Mouse (Mus musculus) hindbrain, embryonic 14.5 days (tissue): Measurements from ENCODE around the gene Lypd4. TPM values are rescaled to one million over a fixed set of nuclear protein-coding genes. Genes with fewer than 3 reads are reported as not detected.

Source experiments
- ATAC-seq: fragments of 200-750 bp; cut with Nextera tagmentation; 2 replicates; pipeline ENCODE4 v1.8.0; 2017; ENCODE audit warnings: moderate number of reproducible peaks, mild to moderate bottlenecking, moderate TSS enrichment, moderate library complexity; ENCODE audit not compliant: low FRiP score
- DNase-seq: peaks from one replicate; pipeline ENCODE4 v3.0.0-alpha.2; 2015; ENCODE audit warnings: low spot score
- H3K27ac ChIP-seq: fragments of 300-500 bp; sonication (generic); 2 replicates; pipeline ENCODE4 v1.5.1; 2014; ENCODE audit warnings: mild to moderate bottlenecking, moderate library complexity
- H3K27me3 ChIP-seq: fragments of 300-500 bp; sonication (generic); 2 replicates; pipeline ENCODE4 v1.6.1; 2014; ENCODE audit warnings: mild to moderate bottlenecking, low read length, mixed read lengths; ENCODE audit not compliant: control insufficient read depth, insufficient read depth
- H3K36me3 ChIP-seq: fragments of 300-500 bp; sonication (generic); replicated peaks from 2 replicates; pipeline ENCODE4 v1.6.1; 2014; ENCODE audit not compliant: control insufficient read depth, insufficient read depth
- H3K4me1 ChIP-seq: fragments of 300-500 bp; sonication (generic); replicated peaks from 2 replicates; pipeline ENCODE4 v1.6.1; 2014; ENCODE audit warnings: antibody characterized with exemption, low read length, mixed read lengths; ENCODE audit not compliant: control insufficient read depth, insufficient read depth
- H3K4me2 ChIP-seq: fragments of 300-500 bp; sonication (generic); replicated peaks from 2 replicates; pipeline ENCODE4 v1.6.1; 2014; ENCODE audit warnings: mild to moderate bottlenecking, moderate library complexity
- H3K4me3 ChIP-seq: fragments of 300-500 bp; sonication (generic); replicated peaks from 2 replicates; pipeline ENCODE4 v1.5.1; 2014; ENCODE audit warnings: mild to moderate bottlenecking, low read length
- H3K9ac ChIP-seq: fragments of 300-500 bp; sonication (generic); 2 replicates; pipeline ENCODE4 v1.6.1; 2014
- H3K9me3 ChIP-seq: fragments of 300-500 bp; sonication (generic); 2 replicates; pipeline ENCODE4 v1.6.1; 2016; ENCODE audit warnings: low read length; ENCODE audit not compliant: control insufficient read depth
- WGBS: fragments of 180-500 bp; shearing (Covaris S2); extraction: QIAGEN DNeasy Blood & Tissue Kit; methylation state at CpG from one replicate; pipeline ENCODE4 v1.1.7; 2014; 5-methylcytosine and 5-hydroxymethylcytosine counted together
- polyA plus RNA-seq: library from polyadenylated mRNA; unstranded; fragments of >200 nt; fragmentation: Nextera tagmentation; extraction: Ambion mirVana; gene quantifications from 2 replicates; pipeline ENCODE4 v1.2.1, GENCODE M21; 2014

Gene Lypd4
- polyA plus RNA-seq, 1 experiment from 2014 or later: not detected

DNA sequence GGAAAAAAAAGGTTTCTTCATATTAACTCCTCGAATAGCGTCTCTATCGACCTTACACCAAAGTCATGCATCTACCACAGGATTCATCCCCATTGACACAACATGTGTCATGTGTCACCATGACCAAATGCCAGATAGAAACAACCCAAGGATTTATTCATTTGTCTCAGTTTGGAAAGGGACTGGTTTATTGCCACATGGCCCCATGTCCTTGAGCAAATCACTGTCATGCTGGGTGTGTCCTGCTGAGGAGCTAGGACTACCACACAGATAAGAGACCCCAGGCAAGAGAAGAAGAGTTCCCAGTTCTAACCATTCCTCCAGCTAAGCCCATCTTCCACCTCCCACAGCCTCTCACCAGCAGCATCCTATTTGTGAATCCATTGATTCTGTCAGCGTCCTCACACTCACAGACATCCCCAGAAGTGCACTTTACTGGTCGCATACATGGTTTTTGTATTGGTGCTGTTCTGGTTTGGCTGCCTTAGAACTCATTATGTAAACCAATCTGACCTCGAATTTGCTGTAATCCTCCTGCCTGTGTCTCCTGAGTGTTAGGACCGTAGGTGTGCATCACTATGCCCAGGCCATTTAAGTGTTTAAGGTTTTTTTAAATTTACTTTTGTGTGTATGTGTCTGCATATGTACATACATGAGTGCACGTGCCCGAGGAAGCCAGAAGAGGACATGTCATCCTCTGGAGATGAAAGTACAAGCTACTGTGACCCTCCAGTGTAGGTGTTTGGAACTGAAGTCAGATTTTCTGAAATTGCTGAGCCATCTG, 12.9 kb upstream of the Lypd4 start:
- DNase-seq (no peak), ATAC-seq (no peak)
- no peak overlapping the region for H3K4me2 ChIP-seq
- no peak overlapping the region for H3K9ac ChIP-seq
- 94% methylated on average over 9 of the region's 9 CpGs for WGBS
- H3K4me1 ChIP-seq: peaks cover 17% of the 10 kb centered on the region
- H3K9me3 ChIP-seq: no peaks in the 10 kb centered on the region
- H3K27ac ChIP-seq: no peak overlapping the region
- no peaks in the 10 kb centered on the region for H3K27me3 ChIP-seq
- H3K36me3 ChIP-seq: peaks cover 23% of the 10 kb centered on the region
- H3K4me3 ChIP-seq: no peak overlapping the region

DNA sequence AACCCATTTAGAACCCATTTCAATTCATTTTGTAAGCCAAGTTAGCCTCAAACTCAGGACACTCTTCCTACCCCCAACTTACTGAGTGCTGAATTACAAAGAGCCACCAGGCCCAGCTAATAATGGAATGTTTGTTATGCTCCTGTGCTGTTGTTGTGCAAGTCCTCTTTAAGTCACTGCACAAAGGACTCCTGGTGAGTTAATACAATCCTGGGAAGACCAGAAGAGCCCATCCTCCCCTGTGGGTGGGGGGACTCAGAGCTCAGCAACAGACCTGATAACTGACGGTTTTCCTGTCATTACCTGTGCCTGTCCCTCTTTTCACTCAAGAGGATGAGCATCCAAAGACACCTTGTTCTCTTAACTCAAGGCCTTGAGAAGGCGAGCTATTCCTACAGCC, 9.9 kb upstream of the Lypd4 start:
- H3K27ac ChIP-seq: no peak overlapping the region

DNA sequence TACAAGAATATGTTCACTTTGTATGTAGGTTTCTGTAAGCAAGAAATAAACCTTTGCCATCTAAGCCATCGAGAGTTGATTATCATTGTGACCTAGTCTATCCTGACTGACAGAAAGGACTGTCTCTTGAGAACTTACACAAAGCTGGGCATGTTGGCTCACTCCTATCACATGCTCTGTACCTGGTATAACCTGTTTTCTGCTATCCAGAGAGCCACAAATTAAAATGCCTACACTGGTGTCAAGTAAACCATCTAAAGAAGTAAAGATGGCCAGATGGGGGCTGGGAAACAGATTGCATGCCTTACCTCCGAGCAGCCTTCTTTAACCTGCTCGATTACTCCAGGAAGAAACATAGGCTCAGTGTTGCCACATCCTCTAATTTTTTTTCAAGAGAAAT, 7.8 kb upstream of the Lypd4 start:
- no peak for ATAC-seq
- H3K27me3 ChIP-seq: no peaks in the 10 kb centered on the region
- no peak overlapping the region for H3K9ac ChIP-seq
- H3K4me2 ChIP-seq: no peak overlapping the region
- no peak overlapping the region for H3K27ac ChIP-seq
- H3K36me3 ChIP-seq: no peaks in the 10 kb centered on the region
- no peak overlapping the region for H3K4me3 ChIP-seq
- no peaks in the 10 kb centered on the region for H3K4me1 ChIP-seq
- H3K9me3 ChIP-seq: no peaks in the 10 kb centered on the region
- DNase-seq: no peak
- 86% methylated on average over 3 of the region's 3 CpGs for WGBS

More for the DNA sequence above, 9.9 kb upstream of the Lypd4 start:
- no peak overlapping the region for H3K4me2 ChIP-seq
- H3K27me3 ChIP-seq: no peaks in the 10 kb centered on the region
- 19% methylated on average over 2 of the region's 2 CpGs for WGBS
- no peaks in the 10 kb centered on the region for H3K36me3 ChIP-seq
- DNase-seq: no peak
- H3K9ac ChIP-seq: no peak overlapping the region
- no peaks in the 10 kb centered on the region for H3K9me3 ChIP-seq
- no peak for ATAC-seq
- H3K4me1 ChIP-seq: no peaks in the 10 kb centered on the region
- H3K4me3 ChIP-seq: no peak overlapping the region

DNA sequence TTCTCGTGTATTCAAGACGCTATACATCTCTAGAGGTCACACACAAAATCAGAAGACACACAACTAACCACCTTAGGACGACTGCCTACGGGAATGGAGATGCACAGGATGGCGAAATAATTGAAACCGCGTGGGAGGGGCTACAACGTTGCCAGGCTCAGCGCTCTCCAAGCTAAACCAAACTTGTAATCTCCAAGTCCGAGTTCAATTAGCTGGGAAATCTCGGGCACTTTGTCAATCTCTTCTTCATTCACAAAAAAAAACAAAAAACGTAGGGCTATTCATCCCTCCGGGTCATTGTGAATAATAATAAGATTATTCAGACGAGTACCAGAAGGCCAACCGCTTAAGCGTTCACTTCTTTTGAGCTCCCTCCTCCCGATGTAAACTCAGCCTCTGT, 661 bp downstream of the Lypd4 start:
- DNase-seq (no peak), ATAC-seq (no peak)
- no peaks in the 10 kb centered on the region for H3K36me3 ChIP-seq

DNA sequence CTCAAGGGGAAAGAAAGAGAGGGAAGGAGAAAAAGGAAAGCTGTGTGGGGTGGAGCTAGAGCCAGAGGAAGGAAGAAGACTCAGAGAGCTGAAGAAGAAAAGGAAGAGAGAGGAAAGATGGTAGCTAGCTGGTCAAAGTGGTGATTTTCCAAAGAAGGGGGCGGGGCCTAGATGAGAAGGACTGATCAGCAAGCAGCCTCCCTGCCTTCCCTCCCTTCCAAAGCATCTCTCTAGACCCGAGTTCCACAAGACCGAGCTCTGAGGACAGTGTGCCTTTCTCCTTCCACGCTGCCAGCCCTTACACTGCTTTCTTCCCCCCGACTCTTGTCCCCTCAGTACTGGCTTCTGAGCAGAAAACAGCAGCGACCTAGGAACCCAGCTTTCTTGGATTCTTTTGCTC, 5.6 kb downstream of the Lypd4 start:
- Histone ChIP-seq H3K4me3 (no peak overlapping the region), H3K27me3 (no peaks in the 10 kb centered on the region), H3K27ac (no peak overlapping the region), H3K4me1 (no peaks in the 10 kb centered on the region), H3K9ac (no peak overlapping the region), H3K9me3 (no peaks in the 10 kb centered on the region), H3K4me2 (no peak overlapping the region), H3K36me3 (no peaks in the 10 kb centered on the region)
- no peak for ATAC-seq
- no peak for DNase-seq
- WGBS: 31% methylated on average over 6 of the region's 6 CpGs

More for the DNA sequence above, 661 bp downstream of the Lypd4 start:
- H3K9ac ChIP-seq: no peak overlapping the region
- H3K4me1 ChIP-seq: no peaks in the 10 kb centered on the region
- H3K4me2 ChIP-seq: no peak overlapping the region
- H3K4me3 ChIP-seq: no peak overlapping the region
- no peaks in the 10 kb centered on the region for H3K27me3 ChIP-seq
- H3K27ac ChIP-seq: no peak overlapping the region
- H3K9me3 ChIP-seq: no peaks in the 10 kb centered on the region
- 40% methylated on average over 17 of the region's 17 CpGs for WGBS

DNA sequence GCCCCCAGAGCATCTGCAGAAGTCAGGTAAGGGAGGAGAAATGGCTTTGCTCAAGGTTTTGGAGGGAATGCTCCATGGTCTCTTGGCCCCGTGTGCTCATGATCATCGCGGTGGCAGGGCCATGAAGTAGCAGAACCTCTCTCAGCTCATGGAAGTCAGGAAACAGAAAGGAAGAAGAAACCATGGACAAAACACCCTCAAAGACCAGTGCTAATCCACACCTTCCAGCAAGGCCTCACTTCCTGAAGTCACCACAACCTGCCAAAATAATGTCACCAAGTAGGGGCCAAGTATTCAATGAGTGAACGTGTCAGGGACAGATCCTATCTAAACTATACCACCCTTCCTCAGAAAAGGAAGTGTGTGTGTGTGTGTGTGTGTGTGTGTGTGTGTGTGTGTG, 6.9 kb downstream of the Lypd4 start:
- no peak overlapping the region for H3K4me2 ChIP-seq
- DNase-seq: no peak

DNA sequence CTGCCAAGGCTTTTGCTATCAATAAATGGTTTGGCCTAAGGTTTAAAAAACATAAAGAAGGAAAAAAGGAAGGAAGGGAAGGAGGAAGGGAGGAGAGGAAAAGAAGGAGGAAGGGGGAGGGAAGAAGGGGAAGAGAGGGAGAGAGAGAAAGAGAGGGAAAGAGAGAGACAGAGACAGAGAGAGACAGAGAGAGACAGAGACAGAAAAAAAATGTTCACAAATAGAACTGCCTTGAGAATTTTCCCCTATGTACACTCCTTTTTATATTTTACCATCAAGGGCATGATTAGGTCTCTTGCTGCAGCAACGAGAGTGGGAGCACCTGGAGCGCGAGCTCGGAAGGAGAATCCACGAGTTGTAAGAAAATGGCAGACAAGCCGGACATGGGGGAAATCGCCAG, 7.8 kb downstream of the Lypd4 start, which contains the start of gene Gm9844:
Gene Gm9844 (plus strand): TSS at position 301 of the 400 bp plus-strand sequence.
- no peaks in the 10 kb centered on the region for H3K4me1 ChIP-seq
- H3K4me3 ChIP-seq: no peak within 1 kb of the TSS
- 91% methylated on average over 7 of the region's 7 CpGs for WGBS
- H3K36me3 ChIP-seq: no peaks in the 10 kb centered on the region
- ATAC-seq (no peak), DNase-seq (no peak)
- no peaks in the 10 kb centered on the region for H3K27me3 ChIP-seq
- H3K4me2 ChIP-seq: no peak within 1 kb of the TSS
- H3K27ac ChIP-seq: no peak within 1 kb of the TSS
- no peak within 1 kb of the TSS for H3K9ac ChIP-seq
- no peaks in the 10 kb centered on the region for H3K9me3 ChIP-seq

More for the DNA sequence above, 6.9 kb downstream of the Lypd4 start:
- H3K9me3 ChIP-seq: no peaks in the 10 kb centered on the region
- no peaks in the 10 kb centered on the region for H3K27me3 ChIP-seq
- 93% methylated on average over 4 of the region's 4 CpGs for WGBS
- H3K4me1 ChIP-seq: no peaks in the 10 kb centered on the region
- no peak for ATAC-seq
- H3K36me3 ChIP-seq: no peaks in the 10 kb centered on the region
- H3K4me3 ChIP-seq: no peak overlapping the region
- H3K9ac ChIP-seq: no peak overlapping the region
- H3K27ac ChIP-seq: no peak overlapping the region

DNA sequence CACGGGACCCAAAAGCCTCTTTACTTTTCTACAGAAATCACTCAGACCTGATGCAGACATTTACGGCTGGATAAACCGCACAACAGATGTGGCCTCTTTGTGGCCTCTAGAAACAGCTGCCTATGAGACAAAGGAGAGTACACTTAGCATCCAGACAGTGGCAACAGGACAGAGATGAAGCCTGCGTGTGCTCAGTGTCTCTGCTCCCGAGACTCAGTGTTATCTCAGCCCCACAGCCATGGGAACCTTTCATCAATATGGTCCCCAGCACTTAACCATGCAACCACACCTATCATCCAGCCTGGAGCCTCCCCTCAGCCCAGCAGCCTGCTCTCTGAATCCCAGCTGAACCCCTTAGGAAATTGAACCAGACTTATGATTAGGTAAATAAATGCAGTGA, 10.5 kb downstream of the Lypd4 start:
- Histone ChIP-seq H3K4me1 (no peaks in the 10 kb centered on the region), H3K36me3 (no peaks in the 10 kb centered on the region), H3K4me2 (no peak overlapping the region), H3K9me3 (no peaks in the 10 kb centered on the region), H3K9ac (no peak overlapping the region), H3K27me3 (no peaks in the 10 kb centered on the region), H3K4me3 (no peak overlapping the region), H3K27ac (no peak overlapping the region)
- 65% methylated on average over 5 of the region's 5 CpGs for WGBS
- DNase-seq (no peak), ATAC-seq (no peak)

DNA sequence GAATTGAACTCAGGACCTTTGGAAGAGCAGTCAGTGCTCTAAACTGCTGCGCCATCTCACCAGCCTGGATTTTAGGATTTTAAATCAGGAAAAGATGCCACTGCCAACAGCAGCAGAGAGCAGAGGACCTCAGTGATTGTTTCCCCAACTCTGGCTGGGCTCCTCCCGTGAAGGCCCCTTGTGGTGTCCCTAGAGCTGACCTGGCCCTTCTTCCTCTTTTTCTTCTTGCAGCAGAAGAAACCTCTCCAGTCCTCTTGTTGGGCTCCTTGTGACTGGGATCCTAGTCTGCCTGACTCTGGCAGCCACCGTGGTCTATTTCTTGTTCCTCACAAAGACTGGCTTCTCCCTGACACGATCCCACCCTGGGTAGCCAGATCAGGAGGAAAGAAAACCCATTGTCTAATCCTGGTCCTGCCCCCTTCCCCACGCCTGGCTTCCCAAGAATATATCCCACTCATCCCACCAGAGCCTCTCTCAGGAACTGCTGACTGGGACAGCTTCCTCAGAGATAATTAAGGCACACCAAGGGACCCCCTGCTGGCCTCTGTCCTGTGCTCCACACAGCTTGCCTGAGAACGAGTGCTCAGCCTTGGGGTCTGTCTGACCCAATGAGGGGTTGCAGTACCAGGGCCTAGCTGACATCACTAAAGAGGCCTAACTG, 13.2 kb downstream of the Lypd4 start:
- H3K9me3 ChIP-seq: no peaks in the 10 kb centered on the region
- no peak overlapping the region for H3K27ac ChIP-seq
- H3K36me3 ChIP-seq: no peaks in the 10 kb centered on the region
- no peaks in the 10 kb centered on the region for H3K4me1 ChIP-seq
- no peak overlapping the region for H3K4me2 ChIP-seq
- 26% methylated on average over 6 of the region's 6 CpGs for WGBS
- no peak for ATAC-seq
- H3K4me3 ChIP-seq: no peak overlapping the region
- no peak overlapping the region for H3K9ac ChIP-seq
- DNase-seq: no peak
- no peaks in the 10 kb centered on the region for H3K27me3 ChIP-seq
